Mouse (Mus musculus) c-Kit-positive CD71-negative TER-119-negative erythroid progenitor cells, embryonic 14.5 days (primary cell): ENCODE measurements around the gene Aox3.

Source experiments
- DNase-seq: peaks from one replicate; pipeline ENCODE4 v3.0.0-alpha.2; 2013; ENCODE audit warnings: low read depth

Aox3 gene

DNA sequence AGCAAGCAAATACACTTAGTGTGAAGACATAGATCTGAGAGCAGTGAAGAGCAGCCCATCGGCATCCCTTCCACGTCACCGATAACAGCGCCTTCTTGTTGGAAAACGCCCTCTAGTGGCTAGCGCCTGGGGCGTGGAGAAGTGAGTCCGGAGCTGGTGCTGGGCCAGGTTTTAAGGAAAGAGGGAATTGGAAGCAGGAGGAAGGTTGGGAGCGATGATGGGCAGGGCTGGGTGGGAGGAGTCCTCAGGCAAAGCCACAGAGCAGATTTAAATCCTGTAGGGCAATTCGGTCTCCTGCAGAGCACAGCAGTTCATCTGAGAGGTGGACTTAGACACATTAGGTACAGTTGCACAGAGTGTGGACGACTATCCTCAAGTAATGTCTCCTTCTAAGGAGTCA is at the start of gene Aox3:
Gene Aox3 (plus strand): TSS at position 251 of the 400 bp plus-strand sequence.
- DNase-seq = peak; percentile 18

DNA sequence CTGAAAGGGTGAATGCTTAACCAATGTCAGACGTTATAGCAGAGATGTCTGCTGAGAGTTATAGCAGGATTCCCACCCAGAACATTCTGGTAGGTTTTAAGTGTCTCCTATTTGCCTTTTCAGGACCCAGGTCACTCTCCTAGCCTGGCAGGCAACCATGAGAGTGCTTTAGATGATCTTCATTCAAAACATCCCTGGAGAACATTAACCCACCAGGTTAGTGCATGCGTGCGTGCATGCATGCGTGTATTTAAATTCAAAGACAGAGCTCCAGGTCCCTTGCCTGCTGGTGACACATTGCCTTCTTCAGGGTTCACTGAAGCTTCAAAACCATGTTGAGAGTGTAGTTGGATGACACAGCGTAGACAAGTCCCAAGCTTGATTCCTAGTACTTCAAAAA is 47.8 kb upstream of the Aox3 start:
- no peak for DNase-seq

DNA sequence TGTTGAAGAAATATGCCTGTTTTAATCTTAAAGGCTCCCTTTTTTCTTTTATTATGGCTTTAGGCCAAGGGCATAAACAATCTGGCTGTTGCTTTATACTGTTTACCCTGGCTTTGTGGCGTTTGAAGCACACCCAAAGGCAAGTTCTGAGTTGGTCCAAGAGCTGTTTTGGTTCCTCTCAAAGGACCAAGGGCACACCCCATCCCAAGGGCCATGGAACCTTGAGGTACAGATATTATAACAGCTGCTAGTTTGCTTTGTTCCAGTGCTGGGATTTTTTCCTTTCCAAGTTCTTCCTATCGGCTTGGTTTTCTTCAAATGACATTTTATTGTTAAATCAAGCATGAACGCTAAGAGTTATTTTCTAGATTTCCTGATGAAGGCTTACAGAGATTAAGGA is 47.3 kb upstream of the Aox3 start:
- no peak for DNase-seq

DNA sequence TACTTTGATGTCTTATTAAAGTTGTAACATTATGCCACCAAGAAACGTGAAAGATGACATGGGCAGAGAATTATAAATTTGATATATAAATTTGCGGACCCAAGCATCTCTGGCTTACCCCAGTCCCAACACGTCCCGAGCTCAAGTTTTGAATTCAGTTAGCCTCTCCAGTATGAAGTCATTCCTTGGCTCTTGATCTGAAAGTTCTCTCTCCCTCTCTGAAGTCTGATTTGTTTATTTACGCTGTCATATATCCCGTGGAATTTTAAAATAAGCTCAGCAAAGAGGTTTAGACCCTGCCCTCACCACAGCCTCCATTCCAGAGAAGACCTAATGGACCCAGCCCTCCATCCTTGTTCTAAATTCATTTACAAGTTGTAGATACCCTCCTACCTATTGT is 43.7 kb upstream of the Aox3 start:
- DNase-seq = no peak

DNA sequence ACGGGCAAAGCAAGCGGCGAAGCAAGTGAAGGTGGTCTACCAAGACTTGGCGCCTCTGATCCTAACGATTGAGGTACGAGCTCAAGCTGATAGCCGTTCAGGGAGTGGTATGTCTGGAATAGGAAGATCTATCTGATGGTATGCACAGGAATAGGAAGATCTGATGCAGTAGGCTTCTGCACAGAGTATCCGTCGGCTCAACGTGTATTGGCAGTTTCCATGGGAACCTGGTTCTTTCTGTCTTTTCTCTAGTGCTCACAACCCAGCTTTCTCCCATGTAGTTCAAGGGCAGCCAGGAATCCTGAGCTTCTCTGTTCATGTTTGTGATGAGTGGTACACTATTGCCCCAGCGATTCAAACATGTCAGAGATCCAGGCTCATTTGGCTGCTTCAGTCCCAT is 42.8 kb upstream of the Aox3 start:
- DNase-seq = no peak

DNA sequence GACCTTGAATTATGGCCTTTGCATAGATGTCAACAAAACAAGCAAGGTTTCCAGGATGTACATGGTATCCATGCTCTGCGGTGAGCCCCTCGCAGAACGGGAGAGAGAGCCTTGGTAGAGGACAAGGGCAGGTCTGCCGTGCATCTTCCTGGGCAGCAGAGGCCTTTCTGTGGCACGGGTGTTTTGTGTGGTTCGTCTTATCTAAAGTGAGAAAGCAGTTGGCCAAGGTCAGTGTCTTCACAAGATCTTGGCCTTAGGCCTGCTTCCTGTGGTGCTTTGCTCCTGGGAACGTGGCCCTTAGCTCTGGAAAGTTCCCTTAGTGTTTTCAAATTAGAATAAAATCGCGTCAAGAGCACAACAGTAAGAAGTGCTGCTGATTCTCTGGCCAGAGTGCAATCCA is 41.9 kb upstream of the Aox3 start:
- no peak for DNase-seq

DNA sequence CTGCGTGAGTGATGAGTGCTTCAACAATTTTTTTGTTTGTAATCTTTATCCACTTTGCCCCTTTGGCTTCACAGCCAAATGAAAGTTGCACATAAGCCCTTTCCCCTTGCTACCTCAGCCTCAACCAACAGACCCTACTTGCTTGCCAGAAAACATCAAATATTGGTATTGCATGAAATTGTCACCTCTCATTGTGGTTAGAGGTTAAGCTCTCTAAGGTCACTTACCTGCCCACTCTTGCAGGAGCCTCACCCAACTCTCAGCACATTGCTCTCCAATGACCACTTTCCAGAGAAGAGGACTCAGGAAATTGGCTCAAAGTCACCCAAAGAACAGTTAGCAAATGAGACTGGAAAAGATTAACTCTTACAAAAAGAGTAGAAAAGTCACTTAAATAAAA is 41.4 kb upstream of the Aox3 start:
- no peak for DNase-seq

DNA sequence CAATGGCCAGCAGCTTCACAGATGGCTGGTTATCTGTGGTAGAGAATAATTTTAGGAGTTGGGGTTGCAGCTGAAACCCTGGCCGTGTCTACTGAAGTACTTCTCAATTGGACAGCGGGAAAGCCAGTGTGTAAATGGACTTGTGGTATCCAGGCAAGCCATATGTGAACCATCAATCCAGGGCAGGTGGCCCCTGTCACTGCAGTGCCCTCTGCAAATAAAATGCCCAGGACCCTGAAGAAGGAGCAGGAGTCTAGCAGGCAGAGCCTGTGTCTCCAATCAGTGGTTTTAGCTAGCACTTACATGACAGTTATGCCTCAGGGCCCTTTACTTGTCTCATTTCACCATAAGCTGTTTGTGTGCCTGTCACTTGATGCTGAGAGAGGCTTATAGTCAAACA is 40.5 kb upstream of the Aox3 start:
- DNase-seq = no peak

DNA sequence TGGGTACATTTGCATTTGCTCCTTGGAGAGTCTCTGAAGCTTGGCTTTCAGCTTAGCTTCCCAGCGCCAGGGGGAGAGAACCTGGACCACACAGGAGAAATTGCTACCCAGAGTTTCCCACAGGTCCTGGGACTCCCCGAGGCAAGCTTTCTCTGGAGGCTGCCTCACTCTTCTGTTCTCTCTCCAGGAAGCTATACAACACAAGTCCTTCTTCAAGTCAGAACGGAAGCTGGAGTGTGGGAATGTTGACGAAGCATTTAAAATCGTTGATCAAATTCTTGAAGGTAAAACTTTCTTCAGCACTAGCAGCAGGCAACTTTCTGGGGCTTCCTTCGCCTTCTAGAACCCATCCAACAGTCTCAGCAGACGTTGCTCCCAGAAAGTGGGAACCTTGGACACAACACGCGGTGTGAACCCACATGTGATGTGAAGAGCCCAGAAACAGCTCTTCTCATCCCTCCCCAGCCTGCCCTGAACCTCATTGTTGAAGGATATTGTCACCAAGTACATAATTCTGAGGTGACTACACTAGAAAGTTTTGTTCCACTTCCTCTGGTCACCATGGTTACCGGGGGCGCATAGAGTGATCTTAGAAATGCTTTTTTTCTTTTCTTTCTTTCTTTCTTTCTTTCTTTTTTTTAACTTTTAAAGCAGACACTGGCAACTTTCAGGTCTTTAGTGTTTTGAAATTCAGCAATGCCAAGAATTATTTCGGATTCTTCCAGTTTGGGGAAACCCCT is 39.8 kb upstream of the Aox3 start:
- no peak for DNase-seq

DNA sequence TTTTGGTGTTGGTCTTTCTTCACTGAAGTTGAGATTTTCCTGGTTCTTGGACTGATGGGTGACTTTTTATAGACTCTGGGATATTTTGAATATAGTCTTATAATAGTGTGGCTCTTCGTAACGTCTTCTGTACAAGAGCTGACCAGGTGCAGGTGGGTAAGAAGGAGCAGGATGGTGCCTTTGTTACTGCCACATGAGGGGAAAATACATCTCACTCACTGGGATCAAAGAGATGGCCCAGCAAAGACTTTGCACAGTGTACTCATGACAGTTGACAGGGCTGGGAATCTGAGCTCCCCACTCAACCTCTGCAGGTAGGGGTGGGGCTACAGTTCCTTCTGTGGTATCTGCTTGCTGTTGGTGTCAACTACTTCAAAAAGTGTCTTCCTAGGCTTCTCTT is 38.7 kb upstream of the Aox3 start:
- DNase-seq = no peak

DNA sequence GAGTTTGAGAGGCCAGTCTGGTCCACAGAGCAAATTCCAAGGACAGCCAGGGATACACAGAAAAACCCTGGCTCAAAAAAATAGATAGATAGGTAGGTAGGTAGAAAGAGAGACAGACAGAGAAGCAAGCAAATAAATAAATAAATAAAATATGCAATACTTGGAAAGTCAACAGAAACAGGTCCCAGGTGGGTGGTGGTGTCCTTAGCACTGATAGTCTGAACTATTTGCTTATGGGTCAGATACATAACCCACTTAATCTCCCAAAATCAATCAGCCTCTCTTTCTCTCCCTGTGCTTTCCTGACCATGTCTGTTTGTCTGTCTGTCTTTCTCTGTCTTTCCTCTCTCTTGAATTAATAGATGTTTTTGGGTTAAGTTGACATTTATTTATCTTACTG is 35.0 kb upstream of the Aox3 start:
- no peak for DNase-seq

DNA sequence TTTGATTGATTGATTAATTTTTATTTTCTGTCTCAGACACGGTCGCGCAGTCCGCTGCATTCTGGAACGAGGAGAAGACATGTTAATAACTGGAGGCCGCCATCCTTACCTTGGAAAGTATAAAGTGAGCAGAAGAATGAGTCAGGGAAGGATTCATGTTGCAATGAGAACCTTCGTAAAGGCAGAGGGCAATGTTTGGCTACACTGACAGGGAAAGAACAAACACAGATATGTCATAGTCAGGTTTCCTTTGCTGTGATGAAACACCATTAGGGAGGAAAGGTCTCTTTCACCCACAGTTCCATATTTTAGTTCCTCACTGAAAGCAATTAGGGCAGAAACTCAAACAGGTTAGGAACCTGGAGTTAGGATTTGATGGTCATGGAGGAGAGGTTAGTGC is 34.5 kb upstream of the Aox3 start:
- no peak for DNase-seq

DNA sequence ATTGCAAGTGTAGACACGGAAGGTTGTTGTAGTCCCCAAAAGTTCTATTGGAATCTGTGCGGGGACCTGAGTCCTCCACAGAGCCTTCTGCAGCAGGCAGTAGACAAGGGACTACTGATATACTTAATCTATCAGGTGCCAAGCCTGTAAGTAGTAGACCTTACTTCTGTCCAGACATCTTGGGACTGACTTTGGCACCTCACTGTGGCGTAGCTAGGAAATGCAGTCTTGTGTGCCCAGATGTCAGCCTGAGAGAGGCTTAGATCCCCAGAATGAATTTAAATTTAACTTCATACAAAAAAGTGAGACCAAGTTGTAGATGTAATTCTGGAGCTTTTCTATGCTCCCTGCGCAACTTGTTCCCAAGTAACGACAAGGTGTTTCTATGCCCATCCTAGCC is 33.2 kb upstream of the Aox3 start:
- DNase-seq = no peak

DNA sequence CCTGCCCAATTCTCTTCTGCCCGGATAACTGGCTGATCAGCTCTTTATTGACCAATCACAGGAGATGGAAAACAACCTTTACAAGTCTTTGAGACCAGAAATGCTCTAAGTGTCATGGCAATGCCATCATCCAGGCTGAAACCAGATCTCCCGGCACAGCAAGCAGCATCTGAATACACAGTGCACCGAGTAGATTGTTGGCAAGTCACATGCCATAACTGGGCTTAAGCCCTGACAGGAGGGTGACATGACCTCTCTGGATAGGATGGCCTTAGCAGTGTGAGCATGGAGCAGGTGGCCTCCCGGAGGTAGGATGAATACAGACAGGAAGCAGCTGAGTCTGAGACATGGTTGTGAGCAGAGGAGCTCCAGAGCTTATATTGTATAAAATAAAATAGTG is 32.5 kb upstream of the Aox3 start:
- DNase-seq = no peak

DNA sequence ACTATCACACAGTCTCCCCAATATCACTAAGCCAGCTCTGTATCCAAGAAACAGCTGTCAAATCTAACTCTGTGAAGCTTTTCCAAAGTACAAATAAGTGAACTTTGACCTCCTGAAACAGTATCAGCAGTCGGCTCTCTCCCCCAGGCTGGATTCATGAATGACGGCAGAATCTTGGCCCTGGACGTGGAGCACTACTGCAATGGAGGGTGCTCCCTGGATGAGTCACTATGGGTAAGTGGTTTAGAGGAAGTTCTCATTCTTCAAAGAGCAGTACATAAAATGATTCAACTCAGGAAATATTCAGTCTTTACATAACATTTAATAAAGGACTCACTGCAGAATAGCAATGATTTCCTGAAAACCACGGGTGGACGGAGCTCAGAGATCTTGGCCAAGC is 31.6 kb upstream of the Aox3 start:
- no peak for DNase-seq

DNA sequence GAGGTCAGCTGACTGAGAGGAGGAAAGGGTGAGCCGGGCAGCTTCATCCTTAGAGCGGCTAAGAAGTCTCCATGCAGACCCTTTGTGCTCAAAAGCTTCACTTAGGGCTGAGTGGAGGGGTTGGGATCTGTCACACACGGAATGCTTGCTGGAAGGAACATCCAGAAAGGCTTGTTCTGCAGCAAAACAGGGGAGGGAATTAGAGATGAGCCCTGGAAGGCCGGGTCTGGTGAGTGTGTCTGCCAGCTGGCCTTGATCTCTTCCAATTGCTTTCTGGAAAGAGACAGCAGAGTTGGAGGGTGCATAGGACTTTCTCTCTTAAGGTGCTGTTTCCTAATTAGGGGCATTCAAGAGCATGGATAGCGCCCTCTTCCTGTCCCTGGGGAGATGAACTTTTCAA is 23.6 kb upstream of the Aox3 start:
- DNase-seq = no peak

DNA sequence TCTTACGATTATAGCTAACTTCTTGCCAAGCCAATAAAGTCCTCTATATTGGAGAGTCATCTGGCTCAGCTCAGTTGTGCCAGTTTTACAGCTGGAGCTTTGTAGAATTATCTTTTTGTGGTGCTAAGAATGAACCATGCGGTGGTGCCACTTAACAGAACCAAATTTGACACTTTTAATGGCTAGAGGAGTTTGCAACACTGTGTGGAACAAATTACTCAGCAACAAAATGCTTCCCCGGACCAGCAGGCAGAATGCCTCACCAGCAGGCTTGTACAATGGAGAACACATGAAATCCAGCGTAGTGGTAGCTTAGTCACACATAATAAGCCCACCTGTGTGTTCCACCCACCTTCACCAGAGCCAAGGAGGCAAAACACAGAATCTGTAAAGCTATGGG is 22.7 kb upstream of the Aox3 start:
- DNase-seq = no peak

DNA sequence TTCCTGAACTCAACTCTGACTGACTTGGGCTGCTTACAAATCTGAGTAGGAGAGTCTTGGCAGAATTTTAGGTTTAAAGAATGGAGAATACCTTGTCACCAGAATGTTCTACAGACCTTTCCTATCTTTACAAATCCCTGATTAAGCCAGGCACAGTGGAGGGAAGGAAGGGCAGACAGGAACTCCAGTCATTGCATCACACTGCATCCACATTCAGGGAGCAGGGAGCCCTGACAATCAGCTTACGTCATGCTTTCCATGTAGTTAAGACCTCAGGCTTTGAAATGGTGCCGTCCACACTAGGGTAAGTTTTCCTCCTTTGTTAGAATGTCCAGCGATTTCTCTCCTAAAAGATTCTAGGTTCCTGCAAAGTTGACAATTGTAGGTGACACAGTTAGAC is 21.7 kb upstream of the Aox3 start:
- DNase-seq = no peak

DNA sequence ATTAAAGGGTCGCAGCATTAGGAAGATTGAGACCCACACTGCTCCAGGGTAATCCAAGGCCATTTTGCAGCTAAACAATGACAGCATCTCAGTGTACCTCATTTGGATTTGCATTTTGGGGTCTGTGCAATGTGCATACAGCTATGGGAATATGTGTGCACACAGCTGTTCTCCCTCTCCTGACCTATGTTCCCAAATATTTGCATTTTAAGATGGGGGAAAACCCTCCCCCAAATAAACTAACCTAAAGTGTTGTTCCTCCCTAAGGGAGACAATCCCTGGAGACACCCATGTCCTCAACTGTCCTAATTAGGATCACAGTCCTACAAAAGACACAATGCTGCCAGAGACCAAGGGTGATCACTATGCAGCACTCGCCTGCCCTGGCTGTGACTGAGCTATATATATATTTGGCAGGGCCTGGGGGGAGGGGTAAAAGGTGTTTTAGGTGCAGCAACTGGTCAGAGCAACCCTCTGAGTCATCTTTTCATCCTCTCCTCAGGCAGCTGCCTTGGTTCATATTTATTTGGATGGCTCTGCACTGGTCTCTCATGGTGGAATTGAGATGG is 20.9 kb upstream of the Aox3 start:
- DNase-seq = no peak

DNA sequence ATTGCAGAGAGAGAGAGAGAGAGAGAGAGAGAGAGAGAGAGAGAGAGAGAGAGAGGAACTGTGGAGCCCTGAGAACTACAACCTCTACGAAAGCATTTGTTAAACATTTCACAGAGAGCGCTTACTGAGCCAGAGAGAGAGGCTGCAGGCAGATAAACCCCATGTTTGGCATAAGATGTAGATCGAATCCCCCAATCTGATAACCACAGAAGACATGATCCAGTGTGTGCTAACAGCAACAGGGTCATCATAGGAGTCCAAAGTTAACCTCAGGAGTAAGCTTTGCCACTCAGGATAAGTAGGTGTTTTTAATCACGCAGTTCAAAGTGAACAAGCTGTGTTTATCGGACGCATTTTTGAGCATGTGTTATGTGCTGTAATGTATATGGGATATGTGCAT is 15.6 kb upstream of the Aox3 start:
- no peak for DNase-seq

DNA sequence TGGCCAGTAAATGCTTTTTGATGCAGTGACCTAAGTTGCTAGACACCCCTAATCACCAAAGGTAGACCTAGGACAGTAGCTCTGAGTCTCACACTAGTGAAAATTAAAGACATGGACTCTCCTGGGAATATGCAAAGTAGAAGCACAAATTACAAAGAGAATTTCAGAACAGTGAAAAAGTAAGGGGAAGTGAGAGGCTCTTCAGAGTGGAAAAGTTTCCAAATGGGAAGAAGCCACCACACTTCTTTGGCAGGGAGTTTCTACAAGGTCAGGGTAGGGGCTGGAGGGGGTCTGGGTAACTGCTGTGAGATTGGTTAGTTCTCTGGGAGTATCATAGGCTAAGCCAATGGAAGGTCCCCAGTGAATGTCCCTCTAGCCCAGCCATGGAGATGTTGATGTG is 13.8 kb upstream of the Aox3 start:
- DNase-seq = no peak

DNA sequence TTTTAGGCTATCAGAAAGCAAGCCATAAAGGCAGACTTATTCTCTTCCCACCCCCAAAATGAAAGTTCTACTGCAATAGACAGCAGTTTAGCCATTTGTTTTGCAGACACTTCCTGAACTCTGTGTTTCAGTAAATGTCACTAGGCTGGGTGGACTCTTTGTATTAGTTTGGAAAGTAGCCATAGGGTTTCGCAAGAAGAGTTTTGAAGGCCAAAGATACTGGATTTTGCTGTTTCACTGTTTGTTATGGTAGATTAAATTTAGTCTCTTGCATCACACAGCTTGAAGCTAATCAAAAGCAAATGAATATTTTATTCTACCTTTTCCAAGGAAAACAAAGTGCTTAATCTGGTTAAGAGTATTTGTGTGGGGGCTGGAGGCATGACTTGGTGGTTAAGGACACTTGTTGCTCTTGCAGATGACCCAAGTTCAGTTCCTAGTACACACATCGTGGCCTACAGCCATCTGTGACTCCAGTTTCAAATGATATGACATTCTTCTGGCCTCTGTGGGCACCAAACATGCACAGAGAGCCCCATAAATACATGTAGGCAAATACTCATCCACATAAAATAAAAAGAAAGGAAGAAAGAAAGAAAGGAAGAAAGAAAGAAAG is 11.3 kb upstream of the Aox3 start:
- DNase-seq = no peak

DNA sequence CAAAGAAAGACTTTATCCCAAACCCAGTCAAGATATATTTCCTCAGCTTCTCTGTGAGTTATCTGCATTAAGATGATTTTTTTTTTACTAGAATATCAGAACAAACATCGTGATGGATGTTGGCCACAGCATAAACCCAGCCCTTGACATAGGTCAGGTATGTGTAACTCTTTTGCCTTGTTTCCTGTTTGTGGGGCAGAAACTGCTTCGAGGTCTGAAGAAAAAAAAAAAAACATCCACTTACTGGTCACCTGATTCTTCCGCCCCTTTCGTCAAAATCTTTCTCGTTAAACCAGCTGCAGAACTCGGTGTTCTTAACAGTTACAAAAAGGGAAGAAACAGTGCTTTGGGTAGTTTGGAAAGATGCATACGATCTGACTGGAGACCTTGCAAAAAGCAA is 10.4 kb upstream of the Aox3 start:
- no peak for DNase-seq

DNA sequence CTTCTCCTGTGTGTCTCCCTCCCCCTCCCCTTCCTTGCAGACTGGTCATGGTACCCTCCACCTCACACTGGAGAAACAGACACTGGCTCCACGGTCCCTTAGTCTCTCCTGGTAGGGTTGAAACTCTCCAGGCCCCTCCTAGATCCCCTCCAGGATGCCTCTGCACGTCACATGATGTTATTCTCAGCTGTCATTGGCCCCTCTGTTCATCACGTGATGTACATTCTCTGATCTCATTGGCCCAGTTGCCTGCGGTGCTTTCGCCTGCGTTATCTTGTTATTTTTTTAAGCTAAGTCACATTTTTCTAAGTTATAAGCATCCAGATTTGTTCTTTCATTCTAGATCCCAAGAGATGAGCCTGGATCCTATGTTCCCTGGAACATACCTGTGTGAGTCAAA is 7.2 kb upstream of the Aox3 start:
- no peak for DNase-seq
